Mouse (Mus musculus) kidney, postnatal 0 days (tissue): ENCODE results near the gene Gtf3a. TPM values are rescaled to one million over a fixed set of nuclear protein-coding genes. Genes with fewer than 3 reads are reported as not detected.

ENCODE experiments used
- ATAC-seq: fragments of 200-750 bp; cut with Nextera tagmentation; replicated peaks from 2 replicates; pipeline ENCODE4 v1.8.0; 2017; ENCODE audit warnings: low read depth, moderate number of reproducible peaks, moderate TSS enrichment, moderate library complexity; ENCODE audit not compliant: low FRiP score
- DNase-seq: peaks from one replicate; pipeline ENCODE4 v3.0.0-alpha.2; 2016; ENCODE audit warnings: low spot score
- H3K27ac ChIP-seq: fragments of 300-500 bp; sonication (generic); 2 replicates; pipeline ENCODE4 v1.5.1; 2014; ENCODE audit warnings: mild to moderate bottlenecking
- H3K27me3 ChIP-seq: fragments of 300-500 bp; sonication (generic); 2 replicates; pipeline ENCODE4 v1.6.1; 2014; ENCODE audit warnings: low read length, mixed read lengths; ENCODE audit not compliant: insufficient read depth
- H3K36me3 ChIP-seq: fragments of 300-500 bp; sonication (generic); 2 replicates; pipeline ENCODE4 v1.6.1; 2014; ENCODE audit warnings: low read length, mixed read lengths; ENCODE audit not compliant: insufficient read depth
- H3K4me1 ChIP-seq: fragments of 300-500 bp; sonication (generic); replicated peaks from 2 replicates; pipeline ENCODE4 v1.6.1; 2014; ENCODE audit warnings: antibody characterized with exemption, low read length, mixed read lengths; ENCODE audit not compliant: insufficient read depth
- H3K4me2 ChIP-seq: fragments of 300-500 bp; sonication (generic); 2 replicates; pipeline ENCODE4 v1.6.1; 2014; ENCODE audit warnings: mild to moderate bottlenecking, low read length, moderate library complexity, mixed read lengths
- H3K4me3 ChIP-seq: fragments of 300-500 bp; sonication (generic); replicated peaks from 2 replicates; pipeline ENCODE4 v1.5.1; 2014; ENCODE audit warnings: low read depth, low read length
- H3K9ac ChIP-seq: fragments of 300-500 bp; sonication (generic); 2 replicates; pipeline ENCODE4 v1.6.1; 2014; ENCODE audit warnings: low read depth, low read length
- H3K9me3 ChIP-seq: fragments of 300-500 bp; sonication (generic); replicated peaks from 2 replicates; pipeline ENCODE4 v1.6.1; 2016; ENCODE audit warnings: low read length, inconsistent platforms, mixed read lengths
- CTCF ChIP-seq: IDR thresholded peaks from 2 replicates; pipeline ENCODE4 v1.5.1; 2016; ENCODE audit warnings: antibody characterized with exemption, low read depth, mild to moderate bottlenecking, moderate library complexity
- WGBS: fragments of 180-500 bp; shearing (Covaris S2); extraction: QIAGEN DNeasy Blood & Tissue Kit; methylation state at CpG from one replicate; pipeline ENCODE4 v1.1.7; 2014; 5-methylcytosine and 5-hydroxymethylcytosine counted together
- polyA plus RNA-seq: library from polyadenylated mRNA; unstranded; fragments of >200 nt; fragmentation: Nextera tagmentation; extraction: Ambion mirVana; gene quantifications from 2 replicates; pipeline ENCODE4 v1.2.1, GENCODE M21; 2015

Gene Gtf3a
- 112 TPM in 2 replicates for polyA plus RNA-seq

- WGBS: under 1% methylated on average over 58 of the region's 62 CpGs
- DNase-seq: peak; percentile 93
- Histone ChIP-seq H3K4me2 (peak within 1 kb of the TSS; percentile 97), H3K9ac (peak within 1 kb of the TSS; percentile 83), H3K9me3 (no peaks in the 10 kb centered on the region), H3K36me3 (peaks cover 24% of the 10 kb centered on the region), H3K27ac (peak within 1 kb of the TSS; percentile 87), H3K27me3 (no peaks in the 10 kb centered on the region), H3K4me1 (0 out of 2 replicates have a peak, but pooled peaks cover 3% of the 10 kb centered on the region), H3K4me3 (peak within 1 kb of the TSS; percentile 69)
- ATAC-seq: peak; percentile 90
- TF ChIP-seq CTCF: peak; percentile 12; the same call in 1 of the 2 replicates
These were observed at the start of gene Gtf3a for GRCm38 (mm10) chr5:146948508-146949088. Gtf3a (plus strand) TSS chr5:146948657.

- 42% methylated on average over 7 of the region's 7 CpGs for WGBS
- no peaks in the 10 kb centered on the region for H3K27me3 ChIP-seq
- ATAC-seq: no peak
- no peak for DNase-seq
- TF ChIP-seq CTCF: no peak
- H3K9ac ChIP-seq: no peak overlapping the region
- H3K27ac ChIP-seq: no peak overlapping the region
- H3K4me3 ChIP-seq: no peak overlapping the region
- no peaks in the 10 kb centered on the region for H3K4me1 ChIP-seq
- no peaks in the 10 kb centered on the region for H3K9me3 ChIP-seq
- H3K36me3 ChIP-seq: no peaks in the 10 kb centered on the region
- no peak overlapping the region for H3K4me2 ChIP-seq
These were observed 48.1 kb upstream of the Gtf3a start for GRCm38 (mm10) chr5:146900331-146900730.

- H3K36me3 ChIP-seq: no peaks in the 10 kb centered on the region
- ATAC-seq (no peak), DNase-seq (no peak)
- TF ChIP-seq CTCF: no peak
- H3K9me3 ChIP-seq: no peaks in the 10 kb centered on the region
- H3K4me3 ChIP-seq: no peak overlapping the region
- no peak overlapping the region for H3K4me2 ChIP-seq
- H3K27ac ChIP-seq: no peak overlapping the region
- no peak overlapping the region for H3K9ac ChIP-seq
- H3K27me3 ChIP-seq: no peaks in the 10 kb centered on the region
- no peaks in the 10 kb centered on the region for H3K4me1 ChIP-seq
- WGBS: 79% methylated on average over 2 of the region's 2 CpGs
These were observed 47.0 kb upstream of the Gtf3a start for GRCm38 (mm10) chr5:146901501-146901900.

- Histone ChIP-seq H3K27ac (no peak overlapping the region), H3K4me1 (0 out of 2 replicates have a peak, but pooled peaks cover 5% of the 10 kb centered on the region), H3K36me3 (no peaks in the 10 kb centered on the region), H3K4me2 (no peak overlapping the region), H3K9me3 (no peaks in the 10 kb centered on the region), H3K4me3 (no peak overlapping the region), H3K27me3 (no peaks in the 10 kb centered on the region), H3K9ac (no peak overlapping the region)
- peak; percentile 92 for TF ChIP-seq CTCF
- ATAC-seq (peak; percentile 57), DNase-seq (peak; percentile 83)
- WGBS: 29% methylated on average over 8 of the region's 8 CpGs
These were observed 44.1 kb upstream of the Gtf3a start for GRCm38 (mm10) chr5:146904404-146904803.

- TF ChIP-seq CTCF: peak; percentile 97
- Histone ChIP-seq H3K4me3 (no peak overlapping the region), H3K9me3 (no peaks in the 10 kb centered on the region), H3K4me1 (0 out of 2 replicates have a peak, but pooled peaks cover 5% of the 10 kb centered on the region), H3K27ac (no peak overlapping the region), H3K9ac (no peak overlapping the region), H3K36me3 (no peaks in the 10 kb centered on the region), H3K27me3 (no peaks in the 10 kb centered on the region), H3K4me2 (no peak overlapping the region)
- 27% methylated on average over 14 of the region's 14 CpGs for WGBS
- peak; percentile 49; the same call in 1 of the 2 replicates for ATAC-seq
- peak; percentile 87 for DNase-seq
These were observed 42.8 kb upstream of the Gtf3a start for GRCm38 (mm10) chr5:146905486-146906172.

- Histone ChIP-seq H3K4me1 (0 out of 2 replicates have a peak, but pooled peaks cover 5% of the 10 kb centered on the region), H3K27me3 (no peaks in the 10 kb centered on the region), H3K27ac (no peak overlapping the region; the same call in 1 of the 2 replicates), H3K4me3 (no peak overlapping the region), H3K4me2 (no peak overlapping the region), H3K9ac (no peak overlapping the region), H3K9me3 (no peaks in the 10 kb centered on the region), H3K36me3 (no peaks in the 10 kb centered on the region)
- peak; percentile 64 for DNase-seq
- 22% methylated on average over 5 of the region's 5 CpGs for WGBS
- no peak for TF ChIP-seq CTCF
- ATAC-seq: no peak
These were observed 40.9 kb upstream of the Gtf3a start for GRCm38 (mm10) chr5:146907533-146907932.
